Mouse (Mus musculus): ENCODE measurements around the gene Mrpl36. TPM values are rescaled to one million over a fixed set of nuclear protein-coding genes. Genes with fewer than 3 reads are reported as not detected.
A peak's percentile ranks its signal among the peaks of the same experiment; 100 is the strongest.

The Mrpl36 gene
- polyA plus RNA-seq, 1 experiment from 2014 or later: 119 TPM

DNA sequence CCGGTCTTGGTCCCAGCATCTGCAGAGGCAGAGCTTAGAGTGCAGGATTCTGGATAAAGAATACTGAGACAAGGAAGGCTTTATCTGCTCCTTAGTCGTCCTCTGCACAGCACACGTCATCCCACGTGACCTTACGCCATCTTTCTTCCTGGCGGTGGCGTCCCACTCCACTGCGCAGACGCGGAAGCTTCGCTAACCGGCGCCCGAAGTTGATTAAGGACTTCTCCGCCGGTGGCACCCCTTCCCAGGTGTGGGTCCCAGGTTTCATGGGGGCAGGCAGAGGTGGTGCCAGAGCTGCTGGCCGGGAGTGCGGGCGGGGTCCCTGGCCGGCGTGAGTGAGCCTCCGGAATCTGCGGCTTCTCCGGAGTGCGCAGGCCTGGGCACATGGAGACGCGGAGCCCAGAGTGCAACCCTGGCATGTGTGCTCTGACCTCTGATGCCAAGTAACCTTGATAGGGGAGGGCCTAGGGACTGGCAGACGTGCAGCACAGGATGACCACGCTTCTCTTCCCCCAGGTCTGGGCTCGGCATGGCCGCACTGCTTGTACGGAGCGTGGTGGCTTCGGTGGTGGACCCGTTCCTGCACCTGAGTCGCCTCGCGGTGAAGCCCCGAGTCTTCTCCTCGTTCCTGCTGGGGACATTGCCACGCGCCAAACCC lies 2.7 kb downstream of the Mrpl36 start:
- DNase-seq (ENCODE audit: low spot score): peak; percentile 89
- WGBS: under 1% methylated on average over 42 of the region's 42 CpGs
- Histone ChIP-seq H3K9me3 (ENCODE audit: control insufficient read depth, low read length) (no peaks in the 10 kb centered on the region), H3K36me3 (ENCODE audit: control insufficient read depth, insufficient read depth, low read length) (no peaks in the 10 kb centered on the region), H3K27ac (ENCODE audit: low read depth, low read length) (peak overlapping the region; percentile 33; the same call in 1 of the 2 replicates), H3K27me3 (ENCODE audit: control insufficient read depth, insufficient read depth, low read length) (no peaks in the 10 kb centered on the region), H3K9ac (ENCODE audit: low read length) (peak overlapping the region; percentile 86), H3K4me3 (ENCODE audit: low read depth, low read length) (peak overlapping the region; percentile 81), H3K4me2 (ENCODE audit: low read depth, low read length, severe bottlenecking) (peak overlapping the region; percentile 91), H3K4me1 (replicated peaks; ENCODE audit: control insufficient read depth, insufficient read depth, low read length) (peaks cover 5% of the 10 kb centered on the region; the same call in 1 of the 2 replicates)
- ATAC-seq (replicated peaks; ENCODE audit: low FRiP score): peak; percentile 92

DNA sequence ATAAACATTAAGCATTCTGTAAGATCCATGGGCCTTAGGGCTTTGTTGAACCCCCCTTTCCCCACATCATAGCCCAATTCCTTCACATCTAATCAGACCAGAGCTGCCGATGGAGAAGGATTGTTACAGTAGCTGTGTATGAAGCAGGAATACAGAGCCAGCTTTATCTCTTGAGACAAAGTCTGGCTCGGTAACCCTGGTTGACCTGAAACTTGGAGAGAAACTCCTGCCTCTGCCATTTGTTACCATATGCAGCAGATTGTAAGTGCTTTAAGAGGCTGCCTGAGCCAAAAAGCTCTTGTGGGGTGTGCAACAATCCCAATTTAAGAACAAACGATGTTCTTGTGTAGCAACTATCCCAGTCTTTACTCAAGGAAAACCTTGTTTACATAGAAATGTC lies 3.4 kb downstream of the Mrpl36 start:
- H3K4me3 ChIP-seq (ENCODE audit: low read depth, low read length): peak overlapping the region; percentile 81
- DNase-seq (ENCODE audit: low spot score) (no peak), ATAC-seq (replicated peaks; ENCODE audit: low FRiP score) (no peak)
- peak overlapping the region; percentile 86 for H3K9ac ChIP-seq (ENCODE audit: low read length)
- whole genome bisulfite sequencing: 77% methylated on average over 3 of the region's 3 CpGs
- H3K4me2 ChIP-seq (ENCODE audit: low read depth, low read length, severe bottlenecking): peak overlapping the region; percentile 91
- no peaks in the 10 kb centered on the region for H3K9me3 ChIP-seq (ENCODE audit: control insufficient read depth, low read length)
- H3K27me3 ChIP-seq (ENCODE audit: control insufficient read depth, insufficient read depth, low read length): no peaks in the 10 kb centered on the region
- no peak overlapping the region for H3K27ac ChIP-seq (ENCODE audit: low read depth, low read length)
- H3K4me1 ChIP-seq (replicated peaks; ENCODE audit: control insufficient read depth, insufficient read depth, low read length): peaks cover 5% of the 10 kb centered on the region; the same call in 1 of the 2 replicates
- no peaks in the 10 kb centered on the region for H3K36me3 ChIP-seq (ENCODE audit: control insufficient read depth, insufficient read depth, low read length)

- H3K27ac ChIP-seq (ENCODE audit: low read depth, low read length): no peak overlapping the region
- H3K4me3 ChIP-seq (ENCODE audit: low read depth, low read length): no peak overlapping the region
- 52% methylated on average over 7 of the region's 7 CpGs for WGBS
- DNase-seq (ENCODE audit: low spot score) (no peak), ATAC-seq (replicated peaks; ENCODE audit: low FRiP score) (0 out of 2 replicates have a peak, but pooled peaks have one; percentile 27)
- H3K27me3 ChIP-seq (ENCODE audit: control insufficient read depth, insufficient read depth, low read length): no peaks in the 10 kb centered on the region
- no peaks in the 10 kb centered on the region for H3K9me3 ChIP-seq (ENCODE audit: control insufficient read depth, low read length)
- peaks cover under 1% of the 10 kb centered on the region; the same call in 1 of the 2 replicates for H3K4me1 ChIP-seq (replicated peaks; ENCODE audit: control insufficient read depth, insufficient read depth, low read length)
- H3K9ac ChIP-seq (ENCODE audit: low read length): no peak overlapping the region
- no peak overlapping the region for H3K4me2 ChIP-seq (ENCODE audit: low read depth, low read length, severe bottlenecking)
- no peaks in the 10 kb centered on the region for H3K36me3 ChIP-seq (ENCODE audit: control insufficient read depth, insufficient read depth, low read length)
Observed at GRCm38 (mm10) chr13:73336753-73337152, 8.4 kb downstream of the Mrpl36 start.

GRCm38 (mm10) chr13:73345102-73345890 lies 17.0 kb downstream of the Mrpl36 start:
- H3K27ac ChIP-seq (ENCODE audit: low read depth, low read length): no peak overlapping the region
- no peak overlapping the region for H3K9ac ChIP-seq (ENCODE audit: low read length)
- WGBS: 83% methylated on average over 9 of the region's 9 CpGs
- no peaks in the 10 kb centered on the region for H3K36me3 ChIP-seq (ENCODE audit: control insufficient read depth, insufficient read depth, low read length)
- no peak overlapping the region for H3K4me2 ChIP-seq (ENCODE audit: low read depth, low read length, severe bottlenecking)
- no peak overlapping the region for H3K4me3 ChIP-seq (ENCODE audit: low read depth, low read length)
- DNase-seq (ENCODE audit: low spot score) (no peak), ATAC-seq (replicated peaks; ENCODE audit: low FRiP score) (no peak)
- no peaks in the 10 kb centered on the region for H3K4me1 ChIP-seq (replicated peaks; ENCODE audit: control insufficient read depth, insufficient read depth, low read length)
- H3K27me3 ChIP-seq (ENCODE audit: control insufficient read depth, insufficient read depth, low read length): no peaks in the 10 kb centered on the region
- H3K9me3 ChIP-seq (ENCODE audit: control insufficient read depth, low read length): no peaks in the 10 kb centered on the region

- Histone ChIP-seq H3K36me3 (ENCODE audit: control insufficient read depth, insufficient read depth, low read length) (no peaks in the 10 kb centered on the region), H3K4me1 (replicated peaks; ENCODE audit: control insufficient read depth, insufficient read depth, low read length) (no peaks in the 10 kb centered on the region), H3K27me3 (ENCODE audit: control insufficient read depth, insufficient read depth, low read length) (no peaks in the 10 kb centered on the region), H3K4me2 (ENCODE audit: low read depth, low read length, severe bottlenecking) (no peak overlapping the region), H3K27ac (ENCODE audit: low read depth, low read length) (no peak overlapping the region), H3K9me3 (ENCODE audit: control insufficient read depth, low read length) (no peaks in the 10 kb centered on the region), H3K9ac (ENCODE audit: low read length) (no peak overlapping the region), H3K4me3 (ENCODE audit: low read depth, low read length) (no peak overlapping the region)
- ATAC-seq (replicated peaks; ENCODE audit: low FRiP score) (no peak), DNase-seq (ENCODE audit: low spot score) (no peak)
- WGBS: 40% methylated on average over 2 of the region's 2 CpGs
Observed at GRCm38 (mm10) chr13:73346131-73346530, 17.8 kb downstream of the Mrpl36 start.

DNA sequence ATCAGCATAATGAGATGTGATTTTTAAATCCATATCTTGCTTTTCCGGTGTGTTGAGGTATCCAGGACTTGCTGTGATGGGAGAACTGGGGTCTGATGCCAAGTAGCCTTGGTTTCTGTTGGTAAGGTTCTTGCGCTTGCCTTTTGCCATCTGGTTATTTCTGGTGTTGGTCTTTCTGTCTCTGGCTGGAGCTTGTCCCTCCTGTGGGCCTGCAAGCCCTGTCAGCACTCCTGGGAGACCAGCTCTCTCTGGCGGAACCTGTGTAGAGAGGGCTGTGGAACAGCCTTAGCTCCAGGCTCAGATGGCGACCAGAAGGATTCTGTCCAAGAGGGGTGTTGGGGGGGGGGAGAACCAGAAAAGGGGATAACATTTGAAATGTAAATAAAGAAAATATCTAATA lies 18.4 kb downstream of the Mrpl36 start:
- Histone ChIP-seq H3K27ac (ENCODE audit: low read depth, low read length) (no peak overlapping the region), H3K4me3 (ENCODE audit: low read depth, low read length) (no peak overlapping the region), H3K9ac (ENCODE audit: low read length) (no peak overlapping the region), H3K9me3 (ENCODE audit: control insufficient read depth, low read length) (no peaks in the 10 kb centered on the region), H3K27me3 (ENCODE audit: control insufficient read depth, insufficient read depth, low read length) (no peaks in the 10 kb centered on the region), H3K4me2 (ENCODE audit: low read depth, low read length, severe bottlenecking) (no peak overlapping the region), H3K36me3 (ENCODE audit: control insufficient read depth, insufficient read depth, low read length) (no peaks in the 10 kb centered on the region), H3K4me1 (replicated peaks; ENCODE audit: control insufficient read depth, insufficient read depth, low read length) (no peaks in the 10 kb centered on the region)
- DNase-seq (ENCODE audit: low spot score) (no peak), ATAC-seq (replicated peaks; ENCODE audit: low FRiP score) (no peak)
- 86% methylated on average over 4 of the region's 4 CpGs for WGBS

- WGBS: 83% methylated on average over 3 of the region's 3 CpGs
- H3K9me3 ChIP-seq (ENCODE audit: control insufficient read depth, low read length): no peaks in the 10 kb centered on the region
- H3K27me3 ChIP-seq (ENCODE audit: control insufficient read depth, insufficient read depth, low read length): no peaks in the 10 kb centered on the region
- H3K36me3 ChIP-seq (ENCODE audit: control insufficient read depth, insufficient read depth, low read length): no peaks in the 10 kb centered on the region
- H3K27ac ChIP-seq (ENCODE audit: low read depth, low read length): no peak overlapping the region
- ATAC-seq (replicated peaks; ENCODE audit: low FRiP score) (no peak), DNase-seq (ENCODE audit: low spot score) (no peak)
- H3K4me2 ChIP-seq (ENCODE audit: low read depth, low read length, severe bottlenecking): no peak overlapping the region
- H3K4me1 ChIP-seq (replicated peaks; ENCODE audit: control insufficient read depth, insufficient read depth, low read length): no peaks in the 10 kb centered on the region
- no peak overlapping the region for H3K4me3 ChIP-seq (ENCODE audit: low read depth, low read length)
- no peak overlapping the region for H3K9ac ChIP-seq (ENCODE audit: low read length)
Observed at GRCm38 (mm10) chr13:73347171-73347570, 18.9 kb downstream of the Mrpl36 start.

GRCm38 (mm10) chr13:73347922-73348650 lies 19.8 kb downstream of the Mrpl36 start:
- ATAC-seq (replicated peaks; ENCODE audit: low FRiP score): no peak
- H3K4me3 ChIP-seq (ENCODE audit: low read depth, low read length): no peak overlapping the region
- H3K27me3 ChIP-seq (ENCODE audit: control insufficient read depth, insufficient read depth, low read length): no peaks in the 10 kb centered on the region
- no peaks in the 10 kb centered on the region for H3K36me3 ChIP-seq (ENCODE audit: control insufficient read depth, insufficient read depth, low read length)
- DNase-seq (ENCODE audit: low spot score): no peak
- no peaks in the 10 kb centered on the region for H3K9me3 ChIP-seq (ENCODE audit: control insufficient read depth, low read length)
- no peak overlapping the region for H3K4me2 ChIP-seq (ENCODE audit: low read depth, low read length, severe bottlenecking)
- WGBS: 91% methylated on average over 7 of the region's 7 CpGs
- H3K4me1 ChIP-seq (replicated peaks; ENCODE audit: control insufficient read depth, insufficient read depth, low read length): no peaks in the 10 kb centered on the region
- H3K27ac ChIP-seq (ENCODE audit: low read depth, low read length): no peak overlapping the region
- H3K9ac ChIP-seq (ENCODE audit: low read length): no peak overlapping the region
